Mouse (Mus musculus) midbrain, embryonic 10.5 days (tissue): Measurements from ENCODE around the gene Gm20388. TPM values are rescaled to one million over a fixed set of nuclear protein-coding genes. Genes with fewer than 3 reads are reported as not detected.

Source experiments
- DNase-seq: peaks from one replicate; pipeline ENCODE4 v3.0.0-alpha.2; 2017; ENCODE audit warnings: low spot score
- H3K27ac ChIP-seq: fragments of 300-500 bp; sonication (generic); replicated peaks from 2 replicates; pipeline ENCODE4 v1.5.1; 2016; ENCODE audit warnings: mild to moderate bottlenecking
- H3K27me3 ChIP-seq: fragments of 300-500 bp; sonication (generic); 2 replicates; pipeline ENCODE4 v1.6.1; 2016; ENCODE audit warnings: low read depth, mild to moderate bottlenecking; ENCODE audit not compliant: poor library complexity, severe bottlenecking
- H3K36me3 ChIP-seq: fragments of 300-500 bp; sonication (generic); 2 replicates; pipeline ENCODE4 v1.6.1; 2016; ENCODE audit warnings: mild to moderate bottlenecking, moderate library complexity
- H3K4me1 ChIP-seq: fragments of 300-500 bp; sonication (generic); 2 replicates; pipeline ENCODE4 v1.6.1; 2016
- H3K4me3 ChIP-seq: fragments of 300-500 bp; sonication (generic); 2 replicates; pipeline ENCODE4 v1.5.1; 2016; ENCODE audit warnings: mild to moderate bottlenecking, moderate library complexity
- H3K9me3 ChIP-seq: fragments of 300-500 bp; sonication (generic); replicated peaks from 2 replicates; pipeline ENCODE4 v1.6.1; 2016; ENCODE audit warnings: mild to moderate bottlenecking
- WGBS: fragments of 180-500 bp; shearing (Covaris S2); methylation state at CpG from one replicate; pipeline ENCODE4 v1.1.7; 2016; 5-methylcytosine and 5-hydroxymethylcytosine counted together
- polyA plus RNA-seq: library from polyadenylated mRNA; unstranded; fragments of >200 nt; fragmentation: Nextera tagmentation; extraction: Ambion mirVana; gene quantifications from 2 replicates; pipeline ENCODE4 v1.2.1, GENCODE M21; 2016

The Gm20388 gene
- polyA plus RNA-seq, 1 experiment from 2014 or later = 7.1 TPM

DNA sequence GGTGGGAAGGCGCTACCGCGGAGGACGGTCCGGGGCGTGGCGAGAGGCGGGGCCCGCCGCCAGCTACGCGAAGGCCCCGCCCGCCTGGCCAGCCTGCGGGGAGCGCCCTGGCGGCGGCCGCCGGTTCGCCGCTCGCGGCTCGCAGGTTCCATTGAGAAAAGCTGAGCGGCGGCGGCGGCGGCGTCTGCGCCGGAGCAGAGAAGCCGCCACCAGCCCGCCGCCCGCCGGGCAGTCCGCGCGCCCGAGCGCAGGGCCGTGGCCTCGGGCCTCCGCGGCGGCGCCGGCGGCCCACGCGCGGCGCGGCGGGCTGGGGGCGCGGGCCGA, 2371.4 kb downstream of the Gm20388 start, which contains the start of gene Zfpm1:
Gene Zfpm1 (plus strand): TSS at position 107 of the 324 bp plus-strand sequence.
- Histone ChIP-seq H3K27ac (peak within 1 kb of the TSS; percentile 88), H3K27me3 (peaks cover 61% of the 10 kb centered on the region), H3K4me3 (peak within 1 kb of the TSS; percentile 71), H3K9me3 (no peaks in the 10 kb centered on the region), H3K36me3 (no peaks in the 10 kb centered on the region), H3K4me1 (peaks cover 60% of the 10 kb centered on the region)
- no peak for DNase-seq
- WGBS = 8% methylated on average over 60 of the region's 60 CpGs

GRCm38 (mm10) chr8:122282501-122283355, 2372.1 kb downstream of the Gm20388 start:
- WGBS = under 1% methylated on average over 67 of the region's 70 CpGs
- Histone ChIP-seq H3K27me3 (peaks cover 66% of the 10 kb centered on the region), H3K27ac (peak overlapping the region; percentile 83)

GRCm38 (mm10) chr8:122283356-122284202, 2372.9 kb downstream of the Gm20388 start:
- peak; percentile 51 for DNase-seq
- Histone ChIP-seq H3K27ac (peak overlapping the region; percentile 83), H3K36me3 (no peaks in the 10 kb centered on the region), H3K4me1 (peaks cover 71% of the 10 kb centered on the region), H3K27me3 (peaks cover 69% of the 10 kb centered on the region), H3K9me3 (no peaks in the 10 kb centered on the region), H3K4me3 (peak overlapping the region; percentile 71)
- WGBS = under 1% methylated on average over 37 of the region's 37 CpGs

More at GRCm38 (mm10) chr8:122282501-122283355, 2372.1 kb downstream of the Gm20388 start:
- Histone ChIP-seq H3K4me1 (peaks cover 64% of the 10 kb centered on the region), H3K4me3 (peak overlapping the region; percentile 71), H3K9me3 (no peaks in the 10 kb centered on the region), H3K36me3 (no peaks in the 10 kb centered on the region)
- peak; percentile 48 for DNase-seq

DNA sequence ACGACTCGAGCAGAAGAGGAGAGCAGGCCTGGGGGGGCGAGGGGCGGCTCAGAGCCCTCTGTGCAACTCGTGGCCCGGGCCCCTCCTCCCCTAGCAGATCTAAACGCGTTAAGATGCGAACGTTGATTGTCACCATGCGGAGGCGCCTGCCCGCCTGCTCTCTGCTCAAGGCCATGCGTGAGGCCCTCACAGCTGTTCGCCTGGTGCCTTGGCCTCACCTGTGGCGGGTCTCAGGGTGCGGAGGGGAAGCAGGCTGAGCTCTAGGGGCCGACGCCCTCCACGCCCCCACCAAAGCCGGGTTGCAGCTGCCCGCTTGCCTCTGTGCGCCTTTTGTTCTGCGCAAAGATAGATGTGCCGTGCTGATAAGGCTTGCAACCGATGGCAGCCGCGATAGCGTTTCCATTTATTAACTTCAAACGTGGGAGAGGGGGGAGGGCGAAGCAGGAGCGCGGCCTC, 2373.6 kb downstream of the Gm20388 start:
- Histone ChIP-seq H3K4me3 (peak overlapping the region; percentile 71), H3K36me3 (no peaks in the 10 kb centered on the region), H3K27ac (peak overlapping the region; percentile 83), H3K27me3 (peaks cover 65% of the 10 kb centered on the region), H3K4me1 (peaks cover 77% of the 10 kb centered on the region), H3K9me3 (no peaks in the 10 kb centered on the region)
- WGBS = under 1% methylated on average over 33 of the region's 33 CpGs
- peak; percentile 68 for DNase-seq

DNA sequence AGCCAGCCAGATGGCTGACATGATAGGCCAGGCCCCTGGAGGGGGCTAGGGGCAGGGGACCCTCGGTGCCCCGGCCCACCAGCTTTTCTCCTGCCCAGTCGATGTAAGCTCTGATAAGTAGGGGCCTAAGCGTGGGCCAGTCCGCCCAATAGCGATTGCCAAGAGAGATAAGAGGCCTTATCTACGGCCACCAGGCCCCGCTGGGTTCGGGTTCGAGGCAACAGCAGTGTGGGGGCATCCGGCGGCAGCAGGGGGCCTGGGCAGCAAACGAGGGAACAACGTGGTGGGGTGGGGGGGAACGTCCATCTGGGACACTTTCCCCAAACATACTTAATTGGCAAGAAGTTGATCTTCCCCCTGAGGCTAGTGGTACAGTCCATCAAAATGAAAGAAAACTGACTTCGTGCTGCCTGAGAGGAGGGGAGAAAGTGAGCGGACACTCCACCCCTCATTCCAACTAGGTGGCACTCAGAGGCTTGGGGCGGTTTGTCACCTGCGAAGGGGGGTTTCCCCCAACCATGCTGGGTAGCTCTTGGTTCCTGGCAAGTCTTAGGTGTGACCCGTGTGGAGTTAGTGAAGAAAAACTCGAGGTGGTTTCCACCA, 2374.1 kb downstream of the Gm20388 start:
- no peaks in the 10 kb centered on the region for H3K36me3 ChIP-seq
- H3K9me3 ChIP-seq = no peaks in the 10 kb centered on the region
- H3K27me3 ChIP-seq = peaks cover 62% of the 10 kb centered on the region
- H3K27ac ChIP-seq = peak overlapping the region; percentile 83
- H3K4me3 ChIP-seq = peak overlapping the region; percentile 71
- WGBS = 4% methylated on average over 21 of the region's 21 CpGs
- peaks cover 82% of the 10 kb centered on the region for H3K4me1 ChIP-seq
- peak; percentile 58 for DNase-seq

DNA sequence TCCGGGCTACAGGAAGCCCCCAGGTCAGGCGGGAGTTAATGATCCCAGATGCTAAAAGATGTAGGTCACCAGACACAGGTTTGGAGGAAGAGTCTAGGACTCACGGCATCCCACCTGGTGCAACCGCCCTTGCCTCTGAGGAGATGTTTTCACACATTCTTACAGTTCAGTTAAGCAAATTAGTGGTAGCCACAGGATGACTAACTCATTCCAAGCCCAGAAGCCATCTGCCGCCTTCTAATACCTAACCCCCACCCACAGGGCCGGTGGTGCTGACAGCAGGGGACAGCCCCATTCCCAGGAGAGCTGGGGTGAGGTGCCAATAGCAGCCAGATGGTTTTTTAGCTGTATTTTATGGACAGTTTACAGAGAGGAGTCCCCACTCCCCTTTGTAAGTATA, 2375.1 kb downstream of the Gm20388 start:
- WGBS = 65% methylated on average over 6 of the region's 6 CpGs
- peak overlapping the region; percentile 83; the same call in 1 of the 2 replicates for H3K27ac ChIP-seq
- H3K36me3 ChIP-seq = no peaks in the 10 kb centered on the region
- H3K4me3 ChIP-seq = 0 out of 2 replicates have a peak overlapping the region, but pooled peaks have one; percentile 71
- peaks cover 83% of the 10 kb centered on the region for H3K4me1 ChIP-seq
- peaks cover 67% of the 10 kb centered on the region for H3K27me3 ChIP-seq
- H3K9me3 ChIP-seq = no peaks in the 10 kb centered on the region
- DNase-seq = no peak

GRCm38 (mm10) chr8:122286899-122287298, 2376.3 kb downstream of the Gm20388 start:
- no peak overlapping the region for H3K4me3 ChIP-seq
- H3K27me3 ChIP-seq = peaks cover 67% of the 10 kb centered on the region
- no peak for DNase-seq
- H3K36me3 ChIP-seq = no peaks in the 10 kb centered on the region
- peaks cover 86% of the 10 kb centered on the region for H3K4me1 ChIP-seq
- H3K27ac ChIP-seq = no peak overlapping the region
- WGBS = 85% methylated on average over 10 of the region's 10 CpGs
- H3K9me3 ChIP-seq = no peaks in the 10 kb centered on the region

GRCm38 (mm10) chr8:122287742-122288141, 2377.1 kb downstream of the Gm20388 start:
- Histone ChIP-seq H3K27ac (peak overlapping the region; percentile 19; the same call in 1 of the 2 replicates), H3K4me1 (peaks cover 87% of the 10 kb centered on the region), H3K4me3 (no peak overlapping the region), H3K36me3 (no peaks in the 10 kb centered on the region), H3K27me3 (peaks cover 63% of the 10 kb centered on the region), H3K9me3 (no peaks in the 10 kb centered on the region)
- no peak for DNase-seq
- 86% methylated on average over 8 of the region's 8 CpGs for WGBS

DNA sequence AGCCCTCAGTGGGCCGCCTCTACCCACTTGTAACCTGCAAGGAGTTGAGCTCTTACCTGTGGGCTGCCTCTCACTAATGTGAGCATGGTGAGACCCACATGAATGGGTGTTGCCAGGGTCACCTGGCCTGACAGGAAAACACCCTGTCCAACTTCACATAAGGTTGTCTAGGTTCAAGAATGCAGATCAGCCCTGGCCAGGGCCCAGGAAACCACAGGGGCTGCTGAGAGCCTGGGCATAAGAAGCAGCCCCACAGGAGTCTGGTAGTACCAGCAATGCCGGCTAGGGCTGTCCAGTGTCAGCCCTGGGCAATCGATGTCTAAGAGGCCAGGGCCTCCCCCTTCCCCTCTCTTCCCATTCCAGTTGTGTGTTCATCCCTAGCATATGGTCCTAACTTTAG, 2377.7 kb downstream of the Gm20388 start:
- Histone ChIP-seq H3K27ac (0 out of 2 replicates have a peak overlapping the region, but pooled peaks have one; percentile 19), H3K4me1 (peaks cover 85% of the 10 kb centered on the region), H3K27me3 (peaks cover 57% of the 10 kb centered on the region), H3K4me3 (no peak overlapping the region), H3K9me3 (no peaks in the 10 kb centered on the region), H3K36me3 (no peaks in the 10 kb centered on the region)
- no peak for DNase-seq
- 83% methylated on average over 3 of the region's 3 CpGs for whole genome bisulfite sequencing

DNA sequence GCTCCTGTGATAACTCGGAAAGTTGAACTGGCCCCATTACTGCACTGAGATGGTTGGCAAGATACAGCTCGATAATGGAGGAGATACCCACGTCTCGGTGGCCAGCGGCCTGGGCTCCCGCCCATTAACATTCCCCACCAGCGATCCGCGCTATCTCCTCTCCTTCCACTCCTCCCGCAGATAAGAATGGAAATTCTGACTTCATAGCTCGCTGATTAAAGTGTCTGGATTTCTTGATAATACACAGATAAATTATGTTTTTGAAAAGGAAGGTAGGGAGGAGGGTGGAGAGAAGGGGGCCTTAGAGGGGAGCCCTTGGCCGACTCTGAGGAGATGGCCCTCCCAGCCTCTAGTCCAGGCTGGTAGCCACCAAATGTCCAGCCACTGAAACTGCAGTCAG, 2380.4 kb downstream of the Gm20388 start:
- no peaks in the 10 kb centered on the region for H3K9me3 ChIP-seq
- no peak for DNase-seq
- peaks cover 35% of the 10 kb centered on the region for H3K27me3 ChIP-seq
- 85% methylated on average over 12 of the region's 12 CpGs for WGBS
- H3K4me1 ChIP-seq = peaks cover 85% of the 10 kb centered on the region
- H3K27ac ChIP-seq = peak overlapping the region; percentile 55; the same call in 1 of the 2 replicates
- H3K36me3 ChIP-seq = no peaks in the 10 kb centered on the region
- no peak overlapping the region for H3K4me3 ChIP-seq

DNA sequence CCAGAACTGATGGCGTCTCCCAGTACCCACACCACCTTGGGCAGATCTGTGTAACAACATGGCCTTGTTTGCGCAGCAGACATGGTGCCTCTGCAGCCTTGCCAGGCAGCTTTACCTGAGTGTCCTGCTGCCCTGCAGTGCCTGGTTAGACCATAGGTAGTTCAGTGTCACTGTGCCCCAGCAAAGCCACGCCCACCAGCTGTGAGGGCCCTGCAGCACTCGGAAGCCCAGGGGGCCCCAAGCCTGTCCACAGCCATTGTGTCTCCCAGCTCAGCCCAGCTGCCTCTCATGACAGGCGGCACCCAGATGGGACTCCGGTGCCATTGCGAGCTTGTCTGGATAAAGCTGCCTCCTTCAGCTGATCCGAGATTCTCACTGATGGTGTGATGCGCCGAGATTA, 2380.9 kb downstream of the Gm20388 start:
- DNase-seq = no peak
- Histone ChIP-seq H3K4me1 (peaks cover 86% of the 10 kb centered on the region), H3K9me3 (no peaks in the 10 kb centered on the region), H3K27ac (peak overlapping the region; percentile 55), H3K4me3 (no peak overlapping the region), H3K36me3 (no peaks in the 10 kb centered on the region), H3K27me3 (peaks cover 34% of the 10 kb centered on the region)
- WGBS = 44% methylated on average over 10 of the region's 10 CpGs

DNA sequence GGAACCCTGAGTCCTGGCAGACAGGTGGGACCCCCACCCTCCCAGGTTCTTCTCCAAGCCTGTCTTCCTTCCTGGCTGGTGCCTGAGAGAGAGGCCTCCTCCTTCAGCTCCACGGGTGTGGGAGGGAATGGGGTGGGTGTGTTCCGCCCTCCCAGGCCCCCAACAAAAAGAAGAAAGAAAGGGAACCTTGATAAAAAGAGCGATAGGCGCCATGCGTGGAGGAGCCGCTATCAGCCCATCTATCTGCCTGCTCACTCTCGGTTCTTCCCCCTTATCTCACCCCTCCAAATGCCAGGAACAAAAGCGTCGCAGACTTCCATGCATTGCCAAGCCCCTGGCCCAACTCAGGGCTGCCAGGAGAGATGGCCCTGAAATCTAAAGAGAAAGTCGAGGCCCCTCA, 2382.8 kb downstream of the Gm20388 start:
- Histone ChIP-seq H3K4me1 (peaks cover 92% of the 10 kb centered on the region), H3K9me3 (no peaks in the 10 kb centered on the region), H3K27me3 (peaks cover 20% of the 10 kb centered on the region; the same call in 1 of the 2 replicates), H3K27ac (peak overlapping the region; percentile 20; the same call in 1 of the 2 replicates), H3K4me3 (no peak overlapping the region), H3K36me3 (no peaks in the 10 kb centered on the region)
- 77% methylated on average over 10 of the region's 10 CpGs for WGBS
- DNase-seq = no peak
